In genomic region chr3:146414555-146414954, GRCm38 (mm10) we compare ENCODE assay signal across 21 mouse cellular contexts. TPM values are rescaled to one million over a fixed set of nuclear protein-coding genes. Genes with fewer than 3 reads are reported as not detected.
DNase-seq lines count a peak whose midpoint lies in the region; ATAC-seq lines count a peak whose summit lies in the region.
"Had no signal": no experiment of that assay in that cellular context is flagged by ENCODE, and none has a peak within 500 bp of the region (broad histone marks: within the 10 kb centered on the region; RNA-seq: fewer than 3 reads in every experiment).

No protein-coding gene starts in this region.

- H3K27me3 ChIP-seq in heart, embryonic 12.5 days (replicated peaks): no peaks in the 10 kb centered on the region
- no peaks in the 10 kb centered on the region for H3K27me3 ChIP-seq in heart, embryonic 10.5 days (ENCODE audit: insufficient read depth, poor library complexity, severe bottlenecking)
- no peaks in the 10 kb centered on the region for H3K27me3 ChIP-seq in kidney, embryonic 15.5 days
- H3K27me3 ChIP-seq: embryonic facial prominence, embryonic 15.5 days; heart, embryonic 13.5 days; hindbrain, embryonic 12.5 days; liver, embryonic 15.5 days; midbrain, embryonic 15.5 days; neural tube, embryonic 13.5 days had no signal

- no peaks in the 10 kb centered on the region for H3K9me3 ChIP-seq in heart, embryonic 12.5 days (replicated peaks)
- no peaks in the 10 kb centered on the region for H3K9me3 ChIP-seq in heart, embryonic 10.5 days
- no peaks in the 10 kb centered on the region for H3K9me3 ChIP-seq in kidney, embryonic 15.5 days (replicated peaks)
- H3K9me3 ChIP-seq: embryonic facial prominence, embryonic 15.5 days; heart, embryonic 13.5 days; hindbrain, embryonic 12.5 days; liver, embryonic 15.5 days; midbrain, embryonic 15.5 days; neural tube, embryonic 13.5 days had no signal

- no peak overlapping the region for H3K4me3 ChIP-seq in heart, embryonic 12.5 days
- no peak overlapping the region for H3K4me3 ChIP-seq in heart, embryonic 10.5 days
- H3K4me3 ChIP-seq in kidney, embryonic 15.5 days (replicated peaks): no peak overlapping the region
- H3K4me3 ChIP-seq: embryonic facial prominence, embryonic 15.5 days; heart, embryonic 13.5 days; hindbrain, embryonic 12.5 days; liver, embryonic 15.5 days; midbrain, embryonic 15.5 days; myocyte; neural tube, embryonic 13.5 days had no signal

- H3K9ac ChIP-seq in heart, embryonic 12.5 days: 0 out of 2 replicates have a peak overlapping the region, but pooled peaks have one; percentile 27
- no peak overlapping the region for H3K9ac ChIP-seq in kidney, embryonic 15.5 days
- H3K9ac ChIP-seq: embryonic facial prominence, embryonic 15.5 days; heart, embryonic 13.5 days; hindbrain, embryonic 12.5 days; liver, embryonic 15.5 days; midbrain, embryonic 15.5 days; neural tube, embryonic 13.5 days had no signal

- H3K4me1 ChIP-seq in heart, embryonic 12.5 days (replicated peaks): peaks cover 35% of the 10 kb centered on the region
- H3K4me1 ChIP-seq in heart, embryonic 10.5 days: peaks cover 42% of the 10 kb centered on the region
- peaks cover 3% of the 10 kb centered on the region; the same call in 1 of the 2 replicates for H3K4me1 ChIP-seq in kidney, embryonic 15.5 days
- H3K4me1 ChIP-seq: midbrain, embryonic 15.5 days had no signal

- H3K36me3 ChIP-seq in heart, embryonic 12.5 days: peaks cover 11% of the 10 kb centered on the region
- peaks cover 24% of the 10 kb centered on the region for H3K36me3 ChIP-seq in heart, embryonic 10.5 days
- peaks cover 18% of the 10 kb centered on the region for H3K36me3 ChIP-seq in kidney, embryonic 15.5 days
- H3K36me3 ChIP-seq: midbrain, embryonic 15.5 days had no signal

- WGBS in heart, embryonic 12.5 days: 87% methylated on average over 12 of the region's 12 CpGs
- 90% methylated on average over 12 of the region's 12 CpGs for WGBS in heart, embryonic 10.5 days
- WGBS in kidney, embryonic 15.5 days: 86% methylated on average over 12 of the region's 12 CpGs

- ATAC-seq in cerebellum, adult (ENCODE audit: insufficient number of reproducible peaks, low FRiP score, low TSS enrichment): 0 out of 2 replicates have a peak, but pooled peaks have one; percentile 6
- ATAC-seq in heart, embryonic 12.5 days (ENCODE audit: insufficient number of reproducible peaks, low FRiP score): no peak
- no peak; the same call in 1 of the 2 replicates for ATAC-seq in kidney, embryonic 15.5 days (replicated peaks; ENCODE audit: low FRiP score)
- ATAC-seq: forebrain, embryonic 16.5 days; midbrain, embryonic 15.5 days had no signal

- H3K27ac ChIP-seq in heart, embryonic 12.5 days (ENCODE audit: poor library complexity, severe bottlenecking): no peak overlapping the region
- H3K27ac ChIP-seq in heart, embryonic 10.5 days: no peak overlapping the region
- H3K27ac ChIP-seq in kidney, embryonic 15.5 days: no peak overlapping the region
- H3K27ac ChIP-seq: embryonic facial prominence, embryonic 15.5 days; heart, embryonic 13.5 days; hindbrain, embryonic 12.5 days; liver, embryonic 15.5 days; midbrain, embryonic 15.5 days; neural tube, embryonic 13.5 days had no signal

- no peak overlapping the region for H3K4me2 ChIP-seq in heart, embryonic 12.5 days
- no peak overlapping the region for H3K4me2 ChIP-seq in kidney, embryonic 15.5 days
- H3K4me2 ChIP-seq: embryonic facial prominence, embryonic 15.5 days; heart, embryonic 13.5 days; hindbrain, embryonic 12.5 days; liver, embryonic 15.5 days; midbrain, embryonic 15.5 days; neural tube, embryonic 13.5 days had no signal

- no peak for DNase-seq in cerebellum, postnatal 4 days (ENCODE audit: low spot score in 2 of 2)
- no peak for DNase-seq in heart, embryonic 10.5 days (ENCODE audit: low spot score)
- DNase-seq in kidney, adult 9 months: peak; percentile 73
- DNase-seq in kidney, postnatal 14 days: peak; percentile 41
- DNase-seq in right cerebral cortex, adult 18-20 months: no peak
- DNase-seq: adrenal gland, postnatal 25 days; gastrocnemius, postnatal 10 days; lung, postnatal 4 days; retina, postnatal 1 day; thymus, postnatal 25 days had no signal

RNA-seq across cellular contexts. Expression of gene Ssx2ip, which starts 10.1 kb away (rescaled TPM):
- 24.4 and 26.0 TPM in 2 replicates for polyA plus RNA-seq in heart, embryonic 12.5 days (2016; fragmentation: Nextera tagmentation; extraction: Ambion mirVana)
- 29.8 and 35.8 TPM in 2 replicates for polyA plus RNA-seq in heart, embryonic 10.5 days (2016; fragmentation: Nextera tagmentation; extraction: Ambion mirVana)
- polyA plus RNA-seq in kidney, embryonic 15.5 days (2015; fragmentation: Nextera tagmentation; extraction: Ambion mirVana): 23.7 and 24.2 TPM in 2 replicates

RNA-seq across cellular contexts. Expression of gene Ctbs, which starts 35.0 kb away (rescaled TPM):
- 11.3 and 11.8 TPM in 2 replicates for polyA plus RNA-seq in heart, embryonic 12.5 days (2016; fragmentation: Nextera tagmentation; extraction: Ambion mirVana)
- polyA plus RNA-seq in heart, embryonic 10.5 days (2016; fragmentation: Nextera tagmentation; extraction: Ambion mirVana): 9.9 and 11.4 TPM in 2 replicates
- 12.2 and 12.9 TPM in 2 replicates for polyA plus RNA-seq in kidney, embryonic 15.5 days (2015; fragmentation: Nextera tagmentation; extraction: Ambion mirVana)

Comparison
In these comparisons a context has a peak if more than half of its experiments do, and no peak if none do; other contexts are left out.
1. DNase-seq: peak in kidney, adult 9 months (single experiment) and kidney, postnatal 14 days (single experiment); none in cerebellum, postnatal 4 days (0 of 2), heart, embryonic 10.5 days (single experiment) and right cerebral cortex, adult 18-20 months (single experiment).